Mouse (Mus musculus): ENCODE results near the gene Mtfmt. TPM values are rescaled to one million over a fixed set of nuclear protein-coding genes. Genes with fewer than 3 reads are reported as not detected.

Mtfmt gene
- total and polyA plus RNA-seq, 3 experiments: 18.1 to 26.3 (median 26.2) TPM

DNA sequence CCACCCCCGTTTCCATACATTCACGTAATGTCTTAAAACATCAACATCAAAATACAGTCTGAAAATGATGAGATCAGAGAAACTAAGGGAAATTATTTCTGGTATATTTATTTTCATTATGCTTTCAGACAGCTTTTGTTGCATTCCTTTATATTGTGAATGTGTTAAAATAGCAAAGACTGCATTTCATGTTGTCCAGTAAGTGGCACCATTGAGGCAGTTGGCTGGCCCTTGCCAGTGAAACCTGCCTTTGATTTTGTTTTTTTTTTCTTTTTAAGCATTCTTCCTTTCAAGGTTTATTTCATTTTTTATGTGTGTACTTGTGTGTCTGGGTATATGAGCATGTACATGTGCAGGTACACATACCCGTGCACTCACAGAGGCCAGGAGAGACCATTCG lies 9.1 kb downstream of the Mtfmt start:
- H3K4me1 ChIP-seq (ENCODE audit: control insufficient read depth in 1 of 2, insufficient read depth in 2 of 2): peaks cover 0 to 7% of the 10 kb centered on the region in 2 experiments; a peak in 1 of 4 replicates
- dilution Hi-C loops (cut with MboI; ENCODE audit: extremely low pct_ligation_motif_present, extremely low pct_unique_long_range_greater_than_20kb, low sequenced_read_pairs) (no loop called here), in situ Hi-C loops (cut with MboI; ENCODE audit: low pct_ligation_motif_present, low pct_unique_long_range_greater_than_20kb, low sequenced_read_pairs) (loop anchor here (10.0 kb wide), 1 partner anchor 140 kb away; the partner anchor contains the start of genes Pif1 and Plekho2)
- H3K9me3 ChIP-seq (replicated peaks; ENCODE audit: low read length): no peaks in the 10 kb centered on the region
- no peak overlapping the region for H3K9ac ChIP-seq (ENCODE audit: insufficient read depth, low read depth)
- H3K79me2 ChIP-seq (replicated peaks; ENCODE audit: control insufficient read depth, extremely low read depth, insufficient read depth, poor library complexity, severe bottlenecking): no peaks in the 10 kb centered on the region
- H3K4me2 ChIP-seq (ENCODE audit: insufficient read depth, low read depth, poor library complexity, severe bottlenecking): no peak overlapping the region
- no peak overlapping the region for H3K27ac ChIP-seq (ENCODE audit: insufficient read depth, low read depth)
- no peaks in the 10 kb centered on the region for H3K27me3 ChIP-seq (replicated peaks)
- TF ChIP-seq ELF1 (IDR thresholded peaks at IDR 0.05; ENCODE audit: low read depth, low read length) (no peak), RAD21 (IDR thresholded peaks at IDR 0.05; ENCODE audit: low read depth, low read length) (peak; percentile 9), CTCF (conservative IDR thresholded peaks at IDR 0.05 in 1 of 2, IDR thresholded peaks at IDR 0.05 in 1 of 2; ENCODE audit: low read depth in 2 of 2, low read length in 2 of 2) (peak in 1 of 2 experiments; percentile 36; a peak in 2 of 4 replicates)
- no peak overlapping the region for H3K4me3 ChIP-seq (replicated peaks in 1 of 3; ENCODE audit: low read depth in 2 of 3, low read length in 2 of 3, poor library complexity in 1 of 3)
- DNase-seq (ENCODE audit: extremely low read depth): no peak
- peaks cover 57 to 91% of the 10 kb centered on the region in 2 experiments for H3K36me3 ChIP-seq (replicated peaks in 1 of 2; ENCODE audit: control insufficient read depth in 1 of 2, insufficient read depth in 1 of 2, low read length in 1 of 2)

DNA sequence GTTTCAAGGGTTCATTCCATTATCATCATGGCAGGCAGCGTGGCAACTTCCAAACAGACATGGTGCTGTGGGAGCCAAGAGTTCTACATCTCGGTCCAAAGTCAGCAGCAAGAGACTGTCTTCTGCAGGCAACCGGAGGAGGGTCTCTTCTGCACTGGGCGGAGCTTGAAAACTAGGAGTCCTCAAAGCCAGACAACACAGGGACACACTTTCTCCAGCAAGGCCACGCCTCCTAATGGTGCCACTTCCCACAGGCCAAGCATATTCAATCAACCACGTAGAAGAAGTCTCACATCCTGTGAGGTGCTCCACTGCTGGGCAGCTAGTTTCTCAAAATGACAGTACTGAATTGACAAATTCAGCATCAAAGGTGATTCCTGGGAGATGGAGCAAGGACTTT lies 12.4 kb downstream of the Mtfmt start:
- H3K79me2 ChIP-seq (replicated peaks; ENCODE audit: control insufficient read depth, extremely low read depth, insufficient read depth, poor library complexity, severe bottlenecking): no peaks in the 10 kb centered on the region
- no peak for TF ChIP-seq NRF1 (IDR thresholded peaks at IDR 0.05; ENCODE audit: low read depth, low read length)
- H3K4me1 ChIP-seq (ENCODE audit: control insufficient read depth in 1 of 2, insufficient read depth in 2 of 2): peaks cover 0 to 7% of the 10 kb centered on the region in 2 experiments; a peak in 1 of 4 replicates
- H3K4me3 ChIP-seq (replicated peaks in 1 of 3; ENCODE audit: low read depth in 2 of 3, low read length in 2 of 3, poor library complexity in 1 of 3): no peak overlapping the region
- in situ Hi-C loops (cut with MboI; ENCODE audit: low pct_ligation_motif_present, low pct_unique_long_range_greater_than_20kb, low sequenced_read_pairs) (loop anchor here (10.0 kb wide), 1 partner anchor 137 kb away; the partner anchor contains the start of genes Pif1 and Plekho2), dilution Hi-C loops (cut with MboI; ENCODE audit: extremely low pct_ligation_motif_present, extremely low pct_unique_long_range_greater_than_20kb, low sequenced_read_pairs) (no loop called here)
- no peaks in the 10 kb centered on the region for H3K9me3 ChIP-seq (replicated peaks; ENCODE audit: low read length)
- peaks cover 59 to 92% of the 10 kb centered on the region in 2 experiments for H3K36me3 ChIP-seq (replicated peaks in 1 of 2; ENCODE audit: control insufficient read depth in 1 of 2, insufficient read depth in 1 of 2, low read length in 1 of 2)
- no peak overlapping the region for H3K9ac ChIP-seq (ENCODE audit: insufficient read depth, low read depth)
- no peak overlapping the region for H3K4me2 ChIP-seq (ENCODE audit: insufficient read depth, low read depth, poor library complexity, severe bottlenecking)
- H3K27me3 ChIP-seq (replicated peaks): no peaks in the 10 kb centered on the region
- H3K27ac ChIP-seq (ENCODE audit: insufficient read depth, low read depth): no peak overlapping the region; the same call in 1 of the 2 replicates
- no peak for DNase-seq (ENCODE audit: extremely low read depth)

DNA sequence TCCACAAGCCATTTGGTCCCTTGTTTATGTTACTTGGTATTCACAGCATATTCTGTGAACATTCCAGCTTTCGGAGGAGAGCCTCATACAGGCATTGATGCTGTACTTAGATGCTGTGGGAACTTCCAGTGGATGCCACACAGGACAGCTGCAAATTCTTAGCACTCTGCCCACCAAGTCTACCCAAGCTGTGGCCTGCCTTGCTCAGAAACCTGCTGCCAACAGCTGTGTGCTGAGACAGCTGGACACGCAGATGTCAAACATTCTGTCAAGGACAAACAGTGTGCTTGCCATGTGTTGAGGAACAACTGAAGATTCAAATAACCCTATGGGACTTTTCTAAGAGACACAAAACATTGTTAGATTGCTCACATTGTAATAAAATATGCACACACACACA lies 23.4 kb downstream of the Mtfmt start:
- H3K4me3 ChIP-seq (replicated peaks in 1 of 3; ENCODE audit: low read depth in 2 of 3, low read length in 2 of 3, poor library complexity in 1 of 3): no peak overlapping the region
- dilution Hi-C loops (cut with MboI; ENCODE audit: extremely low pct_ligation_motif_present, extremely low pct_unique_long_range_greater_than_20kb, low sequenced_read_pairs): no loop called here
- TF ChIP-seq SMC3 (IDR thresholded peaks at IDR 0.05; ENCODE audit: low read depth, low read length) (no peak), ZKSCAN1 (IDR thresholded peaks at IDR 0.05; ENCODE audit: borderline replicate concordance, low read depth, low read length) (no peak), PAX5 (IDR thresholded peaks at IDR 0.05; ENCODE audit: low read length) (no peak), SIN3A (IDR thresholded peaks at IDR 0.05; ENCODE audit: low read length) (no peak), TBP (conservative IDR thresholded peaks at IDR 0.05; ENCODE audit: low read depth, low read length) (no peak), ZC3H11A (IDR thresholded peaks at IDR 0.05; ENCODE audit: low read depth, low read length) (no peak), IRF4 (IDR thresholded peaks at IDR 0.05; ENCODE audit: low read depth, low read length) (no peak), MXI1 (IDR thresholded peaks at IDR 0.05; ENCODE audit: low read depth, low read length) (no peak), NELFE (IDR thresholded peaks at IDR 0.05; ENCODE audit: low read depth, low read length) (no peak), ELF1 (IDR thresholded peaks at IDR 0.05; ENCODE audit: low read depth, low read length) (no peak), MEF2A (IDR thresholded peaks at IDR 0.05; ENCODE audit: borderline replicate concordance, low read depth, low read length) (no peak), ZMIZ1 (IDR thresholded peaks at IDR 0.05; ENCODE audit: low read depth, low read length) (no peak), ETS1 (conservative IDR thresholded peaks at IDR 0.05; ENCODE audit: low read depth, low read length) (no peak)
- H3K4me2 ChIP-seq (ENCODE audit: insufficient read depth, low read depth, poor library complexity, severe bottlenecking): no peak overlapping the region
- H3K9ac ChIP-seq (ENCODE audit: insufficient read depth, low read depth): no peak overlapping the region
- H3K27ac ChIP-seq (ENCODE audit: insufficient read depth, low read depth): no peak overlapping the region
- no peak for DNase-seq (ENCODE audit: extremely low read depth)
- H3K27me3 ChIP-seq (replicated peaks): no peaks in the 10 kb centered on the region
- H3K9me3 ChIP-seq (replicated peaks; ENCODE audit: low read length): no peaks in the 10 kb centered on the region
- H3K4me1 ChIP-seq (ENCODE audit: control insufficient read depth in 1 of 2, insufficient read depth in 2 of 2): peaks cover 5 to 21% of the 10 kb centered on the region in 2 experiments
- in situ Hi-C loops (cut with MboI; ENCODE audit: low pct_ligation_motif_present, low pct_unique_long_range_greater_than_20kb, low sequenced_read_pairs): no loop called here
- H3K79me2 ChIP-seq (replicated peaks; ENCODE audit: control insufficient read depth, extremely low read depth, insufficient read depth, poor library complexity, severe bottlenecking): peaks cover 10% of the 10 kb centered on the region
- H3K36me3 ChIP-seq (replicated peaks in 1 of 2; ENCODE audit: control insufficient read depth in 1 of 2, insufficient read depth in 1 of 2, low read length in 1 of 2): peaks cover 0 to 9% of the 10 kb centered on the region in 2 experiments

Measured in CH12.LX (cell line).